Mouse (Mus musculus): Measurements from ENCODE around the gene Rptor. TPM values are rescaled to one million over a fixed set of nuclear protein-coding genes. Genes with fewer than 3 reads are reported as not detected.

The Rptor gene
- polyA plus RNA-seq, 1 experiment from 2014 or later = 14.6 TPM

DNA sequence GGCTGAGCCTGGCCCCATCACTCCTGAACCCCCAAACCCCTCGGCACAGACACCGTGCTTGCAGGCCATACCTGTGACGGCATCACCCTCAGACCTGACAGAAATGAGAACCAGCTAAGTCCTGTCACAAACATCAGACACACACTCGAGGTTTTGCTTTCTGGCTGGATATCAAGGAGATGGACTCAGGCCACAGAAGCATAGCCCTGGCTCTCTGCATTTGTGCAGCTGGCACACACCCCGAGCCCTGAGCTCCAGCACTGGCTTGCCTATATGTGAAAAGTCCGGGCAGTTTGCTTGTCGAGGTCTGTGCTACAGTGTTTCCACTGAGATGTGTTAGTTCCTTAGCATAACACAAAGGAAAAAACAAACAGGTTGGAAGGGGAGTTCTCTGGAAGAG lies 305.0 kb downstream of the Rptor start:
- WGBS = 44% methylated on average over 7 of the region's 7 CpGs
- no peaks in the 10 kb centered on the region for H3K9me3 ChIP-seq (ENCODE audit: low read depth, low read length)
- no peaks in the 10 kb centered on the region for H3K36me3 ChIP-seq (ENCODE audit: insufficient read depth)
- no peaks in the 10 kb centered on the region for H3K27me3 ChIP-seq (ENCODE audit: insufficient read depth, low read length)
- DNase-seq (no peak), ATAC-seq (ENCODE audit: insufficient read depth) (no peak)
- H3K4me2 ChIP-seq = no peak overlapping the region
- H3K4me3 ChIP-seq (ENCODE audit: low read depth, low read length) = no peak overlapping the region
- H3K9ac ChIP-seq = no peak overlapping the region
- peaks cover 4% of the 10 kb centered on the region for H3K4me1 ChIP-seq (ENCODE audit: insufficient read depth)
- no peak for TF ChIP-seq CTCF (IDR thresholded peaks at IDR 0.05; ENCODE audit: low read depth)
- no peak overlapping the region for H3K27ac ChIP-seq (ENCODE audit: low read depth)

- H3K9me3 ChIP-seq (ENCODE audit: low read depth, low read length) = no peaks in the 10 kb centered on the region
- H3K27ac ChIP-seq (ENCODE audit: low read depth) = no peak overlapping the region
- peak; percentile 87 for DNase-seq
- whole genome bisulfite sequencing = under 1% methylated on average over 5 of the region's 5 CpGs
- peak; percentile 16; the same call in 1 of the 2 replicates for ATAC-seq (ENCODE audit: insufficient read depth)
- H3K4me2 ChIP-seq = peak overlapping the region; percentile 35
- peaks cover 9% of the 10 kb centered on the region for H3K4me1 ChIP-seq (ENCODE audit: insufficient read depth)
- no peaks in the 10 kb centered on the region for H3K36me3 ChIP-seq (ENCODE audit: insufficient read depth)
- no peaks in the 10 kb centered on the region for H3K27me3 ChIP-seq (ENCODE audit: insufficient read depth, low read length)
- no peak overlapping the region for H3K4me3 ChIP-seq (ENCODE audit: low read depth, low read length)
- peak overlapping the region; percentile 11 for H3K9ac ChIP-seq
- TF ChIP-seq CTCF (IDR thresholded peaks at IDR 0.05; ENCODE audit: low read depth) = peak; percentile 89
Measured at GRCm38 (mm10) chr11:119909436-119909835, 306.7 kb downstream of the Rptor start.

GRCm38 (mm10) chr11:119912845-119913244 lies 310.1 kb downstream of the Rptor start:
- Histone ChIP-seq H3K9me3 (ENCODE audit: low read depth, low read length) (no peaks in the 10 kb centered on the region), H3K4me1 (ENCODE audit: insufficient read depth) (peaks cover 9% of the 10 kb centered on the region), H3K9ac (peak overlapping the region; percentile 92), H3K36me3 (ENCODE audit: insufficient read depth) (peaks cover 21% of the 10 kb centered on the region), H3K4me2 (peak overlapping the region; percentile 70), H3K27ac (ENCODE audit: low read depth) (peak overlapping the region; percentile 72; the same call in 1 of the 2 replicates), H3K27me3 (ENCODE audit: insufficient read depth, low read length) (no peaks in the 10 kb centered on the region), H3K4me3 (ENCODE audit: low read depth, low read length) (peak overlapping the region; percentile 91)
- TF ChIP-seq CTCF (IDR thresholded peaks at IDR 0.05; ENCODE audit: low read depth) = no peak
- ATAC-seq (ENCODE audit: insufficient read depth) (no peak), DNase-seq (peak; percentile 25)
- WGBS = 9% methylated on average over 7 of the region's 7 CpGs

DNA sequence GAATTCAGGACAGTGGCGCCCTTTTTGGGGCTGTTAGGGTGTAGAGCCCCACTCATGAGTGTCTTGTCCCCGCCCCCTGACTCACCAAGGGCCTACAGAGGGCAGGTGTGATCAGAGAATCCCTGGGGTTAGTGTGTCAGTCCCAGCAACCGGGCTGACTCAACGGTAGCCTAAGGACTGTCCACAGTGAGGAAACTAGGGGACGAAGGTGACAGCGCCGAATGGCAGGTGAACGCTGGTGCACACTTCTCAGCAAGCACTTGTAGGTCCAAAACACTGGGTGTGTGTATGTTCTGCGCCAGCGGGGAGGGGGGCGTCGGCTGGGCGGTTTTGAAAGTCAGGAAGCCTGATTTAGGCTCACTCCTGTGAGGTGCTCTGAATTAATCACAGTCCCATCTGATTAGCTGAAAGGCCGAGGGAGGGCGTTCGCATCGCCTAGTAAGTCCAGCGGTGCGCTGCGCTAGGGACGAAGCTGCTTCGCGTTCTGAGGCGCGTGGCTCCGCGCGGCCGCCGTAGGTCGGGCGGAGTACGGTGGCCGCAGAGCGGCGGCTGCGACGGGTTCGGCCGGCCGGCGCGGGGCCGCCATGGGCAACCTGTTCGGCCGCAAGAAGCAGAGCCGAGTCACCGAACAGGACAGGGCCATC lies 310.7 kb downstream of the Rptor start, which contains the start of gene Chmp6:
TSS of gene Chmp6 (plus strand) at position 151 of the 644 bp plus-strand sequence.
- Histone ChIP-seq H3K4me2 (peak within 1 kb of the TSS; percentile 70), H3K27ac (ENCODE audit: low read depth) (peak within 1 kb of the TSS; percentile 72), H3K9ac (peak within 1 kb of the TSS; percentile 92), H3K27me3 (ENCODE audit: insufficient read depth, low read length) (no peaks in the 10 kb centered on the region), H3K4me1 (ENCODE audit: insufficient read depth) (peaks cover 9% of the 10 kb centered on the region), H3K9me3 (ENCODE audit: low read depth, low read length) (no peaks in the 10 kb centered on the region), H3K4me3 (ENCODE audit: low read depth, low read length) (peak within 1 kb of the TSS; percentile 91), H3K36me3 (ENCODE audit: insufficient read depth) (peaks cover 26% of the 10 kb centered on the region)
- no peak for TF ChIP-seq CTCF (IDR thresholded peaks at IDR 0.05; ENCODE audit: low read depth)
- under 1% methylated on average over 48 of the region's 48 CpGs for WGBS
- DNase-seq = peak; percentile 92
- ATAC-seq (ENCODE audit: insufficient read depth) = peak; percentile 53

GRCm38 (mm10) chr11:119913935-119914314 lies 311.2 kb downstream of the Rptor start:
- ATAC-seq (ENCODE audit: insufficient read depth) = no peak; the same call in 1 of the 2 replicates
- H3K36me3 ChIP-seq (ENCODE audit: insufficient read depth) = peaks cover 32% of the 10 kb centered on the region
- WGBS = 0% methylated on average over 26 of the region's 26 CpGs
- H3K27me3 ChIP-seq (ENCODE audit: insufficient read depth, low read length) = no peaks in the 10 kb centered on the region
- peak; percentile 62 for DNase-seq
- peak overlapping the region; percentile 70 for H3K4me2 ChIP-seq
- peaks cover 9% of the 10 kb centered on the region for H3K4me1 ChIP-seq (ENCODE audit: insufficient read depth)
- peak overlapping the region; percentile 92 for H3K9ac ChIP-seq
- no peaks in the 10 kb centered on the region for H3K9me3 ChIP-seq (ENCODE audit: low read depth, low read length)
- TF ChIP-seq CTCF (IDR thresholded peaks at IDR 0.05; ENCODE audit: low read depth) = no peak
- peak overlapping the region; percentile 91 for H3K4me3 ChIP-seq (ENCODE audit: low read depth, low read length)
- H3K27ac ChIP-seq (ENCODE audit: low read depth) = peak overlapping the region; percentile 72

DNA sequence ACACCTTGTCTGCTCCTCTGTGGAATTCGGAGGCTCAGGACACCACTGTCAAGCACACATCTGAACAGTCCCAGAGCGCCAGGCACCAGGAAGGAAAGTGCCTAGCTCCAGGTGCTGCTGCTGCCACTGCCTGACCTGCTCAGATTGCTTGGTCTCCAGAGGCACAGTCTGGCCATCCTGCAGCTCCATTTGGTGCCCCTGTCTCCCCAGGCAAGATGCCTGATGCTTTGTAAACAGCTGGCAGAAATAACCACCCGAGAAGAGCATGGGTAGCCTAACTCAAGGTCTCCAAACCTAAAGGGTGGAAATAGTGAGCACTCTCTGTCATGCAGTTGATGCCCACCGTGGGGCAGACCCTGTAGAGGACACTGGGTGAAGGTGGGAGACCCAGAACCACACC lies 311.7 kb downstream of the Rptor start:
- Histone ChIP-seq H3K27me3 (ENCODE audit: insufficient read depth, low read length) (no peaks in the 10 kb centered on the region), H3K9ac (peak overlapping the region; percentile 92), H3K36me3 (ENCODE audit: insufficient read depth) (peaks cover 36% of the 10 kb centered on the region), H3K4me2 (peak overlapping the region; percentile 70), H3K4me1 (ENCODE audit: insufficient read depth) (peaks cover 9% of the 10 kb centered on the region), H3K4me3 (ENCODE audit: low read depth, low read length) (peak overlapping the region; percentile 91), H3K27ac (ENCODE audit: low read depth) (peak overlapping the region; percentile 72; the same call in 1 of the 2 replicates), H3K9me3 (ENCODE audit: low read depth, low read length) (no peaks in the 10 kb centered on the region)
- ATAC-seq (ENCODE audit: insufficient read depth) (no peak), DNase-seq (no peak)
- 11% methylated on average over 4 of the region's 4 CpGs for WGBS
- TF ChIP-seq CTCF (IDR thresholded peaks at IDR 0.05; ENCODE audit: low read depth) = no peak

DNA sequence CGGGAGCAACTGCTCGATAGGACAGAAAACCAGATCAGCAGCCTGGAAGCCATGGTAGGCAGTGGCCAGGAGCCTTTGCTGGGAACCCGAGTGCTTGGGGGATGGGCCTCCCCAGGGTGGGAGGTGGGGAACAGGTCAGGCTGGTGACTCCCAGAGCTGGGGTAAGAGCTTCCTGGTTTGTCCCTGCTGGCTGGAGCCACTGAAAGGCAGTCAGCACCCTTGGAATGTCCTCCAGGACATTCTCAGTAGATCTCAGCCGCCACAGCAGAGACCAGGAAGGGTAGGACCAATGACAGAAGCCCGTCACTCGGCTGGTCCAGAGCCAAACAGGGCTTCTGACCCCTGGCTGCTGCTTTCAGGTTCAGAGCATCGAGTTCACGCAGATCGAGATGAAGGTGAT lies 313.0 kb downstream of the Rptor start:
- no peaks in the 10 kb centered on the region for H3K27me3 ChIP-seq (ENCODE audit: insufficient read depth, low read length)
- DNase-seq = no peak
- peak overlapping the region; percentile 32; the same call in 1 of the 2 replicates for H3K27ac ChIP-seq (ENCODE audit: low read depth)
- no peak for ATAC-seq (ENCODE audit: insufficient read depth)
- H3K9ac ChIP-seq = no peak overlapping the region; the same call in 1 of the 2 replicates
- H3K9me3 ChIP-seq (ENCODE audit: low read depth, low read length) = no peaks in the 10 kb centered on the region
- peak overlapping the region; percentile 8; the same call in 1 of the 2 replicates for H3K4me3 ChIP-seq (ENCODE audit: low read depth, low read length)
- TF ChIP-seq CTCF (IDR thresholded peaks at IDR 0.05; ENCODE audit: low read depth) = no peak
- peak overlapping the region; percentile 70; the same call in 1 of the 2 replicates for H3K4me2 ChIP-seq
- H3K4me1 ChIP-seq (ENCODE audit: insufficient read depth) = peaks cover 9% of the 10 kb centered on the region
- 75% methylated on average over 9 of the region's 9 CpGs for WGBS
- H3K36me3 ChIP-seq (ENCODE audit: insufficient read depth) = peaks cover 44% of the 10 kb centered on the region
